Mouse (Mus musculus) cerebellum, adult 9-11 months (tissue): ENCODE results near the gene Atg7.

Experiments used
- DNase-seq: peaks from one replicate; pipeline ENCODE4 v3.0.0; 2022

The Atg7 gene

DNA sequence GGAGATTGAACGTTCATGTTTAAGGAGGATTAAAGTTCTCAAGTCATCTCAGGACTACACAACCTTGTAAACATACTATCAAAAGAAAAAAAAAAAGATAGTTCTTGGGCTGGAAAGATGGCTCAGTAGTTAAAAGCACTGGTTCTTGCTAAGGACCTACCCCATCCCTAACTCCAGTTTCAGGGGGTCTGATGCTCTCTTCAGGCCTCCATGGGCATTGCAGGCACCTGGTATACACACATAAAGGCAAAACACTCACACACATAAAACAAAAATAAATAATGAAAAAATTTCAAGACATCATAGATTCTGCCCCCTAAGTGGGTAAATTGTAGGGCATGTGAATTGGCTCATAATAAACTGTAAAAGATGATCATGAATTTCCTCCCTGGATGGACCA, 42.5 kb downstream of the Atg7 start:
- no peak for DNase-seq

DNA sequence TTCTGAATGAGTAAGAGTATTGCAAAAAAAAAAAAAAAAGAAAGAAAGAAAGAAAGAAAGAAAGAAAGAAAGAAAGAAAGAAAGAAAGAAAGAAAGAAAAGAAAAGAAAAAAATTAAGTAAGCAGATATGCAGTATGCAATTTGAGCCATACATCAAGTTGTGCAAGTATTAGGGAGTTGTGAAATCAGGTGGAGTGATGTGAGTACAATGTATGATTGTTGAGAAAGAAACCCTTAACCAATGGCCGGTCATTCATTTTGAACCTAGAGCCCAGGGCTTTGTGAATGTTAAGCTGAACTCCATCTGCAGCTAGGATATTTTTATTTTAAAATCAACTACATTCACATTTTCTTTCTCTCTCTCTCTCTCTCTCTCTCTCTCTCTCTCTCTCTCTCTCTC, 44.1 kb downstream of the Atg7 start:
- no peak for DNase-seq

DNA sequence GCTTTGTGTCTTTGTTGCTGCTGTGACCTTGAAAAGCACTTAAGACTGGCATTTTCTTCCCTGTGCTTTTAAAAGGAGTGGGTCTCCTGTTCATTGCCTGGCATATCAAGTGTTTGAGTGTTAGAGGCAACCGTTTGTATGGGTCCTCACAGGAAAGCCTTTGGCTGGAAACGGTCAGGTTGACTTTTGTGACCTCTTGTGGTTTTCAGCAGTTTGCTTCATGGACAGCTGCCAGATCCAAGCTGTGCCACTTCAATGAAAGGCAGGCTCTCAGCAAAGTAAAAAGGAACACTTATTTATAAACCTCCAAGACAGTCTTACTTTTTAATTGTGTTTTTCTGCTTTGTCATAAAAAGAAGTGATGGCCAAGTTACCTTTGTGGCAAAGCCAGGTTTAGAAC, 47.8 kb downstream of the Atg7 start:
- no peak for DNase-seq

DNA sequence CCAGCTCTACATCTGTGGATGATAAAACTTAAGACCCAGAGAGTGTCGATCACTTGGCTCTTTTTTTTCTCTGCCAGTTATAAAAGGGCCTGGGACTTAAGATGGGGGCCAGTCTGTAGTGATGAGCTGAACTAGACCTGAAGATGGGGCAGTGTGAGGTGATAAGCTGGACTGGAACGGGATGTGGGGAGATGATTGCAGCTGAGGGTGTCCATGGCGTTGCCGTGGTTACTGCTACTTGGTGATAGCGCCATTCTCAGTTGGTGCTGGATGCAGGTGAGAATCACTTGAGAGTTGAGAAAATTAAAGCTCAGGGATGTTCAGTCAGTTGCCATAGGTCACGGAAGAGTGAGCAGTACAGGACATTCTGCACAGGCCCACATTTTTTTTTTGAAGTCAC, 48.6 kb downstream of the Atg7 start:
- DNase-seq, result no peak

DNA sequence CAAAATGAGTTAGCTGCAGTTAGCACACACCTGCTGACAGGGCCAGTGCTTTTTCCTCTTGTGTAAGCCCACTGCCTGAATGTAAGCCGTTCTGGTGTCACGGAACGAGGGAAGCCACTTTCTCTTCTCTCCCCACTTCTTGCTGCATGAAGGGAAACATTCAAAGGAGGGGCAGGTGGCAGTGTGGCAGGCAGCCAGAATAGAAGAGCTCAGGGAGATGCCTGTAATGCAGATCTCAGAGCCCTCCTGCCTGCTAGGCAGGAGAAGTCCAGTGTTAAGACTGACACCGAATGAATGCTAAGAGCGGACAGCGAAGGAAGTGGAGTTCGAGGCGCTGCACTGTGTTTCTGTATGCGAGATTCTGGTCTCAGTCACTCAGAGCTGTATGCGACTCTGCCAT, 49.8 kb downstream of the Atg7 start:
- DNase-seq, result no peak

GRCm38 (mm10) chr6:114697646-114698490, 55.0 kb downstream of the Atg7 start:
- peak; percentile 38 for DNase-seq

DNA sequence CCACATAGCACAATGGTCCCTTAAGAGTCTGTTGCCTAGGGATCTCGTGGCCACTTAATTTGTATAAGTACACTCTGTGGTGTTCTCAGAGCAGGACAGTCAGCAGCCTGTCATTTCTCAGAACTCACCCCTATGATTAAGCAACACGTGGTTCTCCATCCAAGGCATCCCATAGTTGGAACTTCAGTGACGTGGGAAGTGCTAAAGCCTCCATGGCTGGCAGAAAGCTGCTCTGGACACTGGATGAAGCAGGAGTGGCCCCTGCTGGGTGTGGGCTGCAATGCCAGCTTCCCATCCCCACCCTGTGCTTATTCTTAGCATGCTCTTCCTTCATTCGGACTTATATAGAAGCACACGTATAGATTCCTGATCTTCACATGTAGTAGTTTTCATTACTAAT, 55.7 kb downstream of the Atg7 start:
- no peak for DNase-seq

- DNase-seq, result no peak
Observed at GRCm38 (mm10) chr6:114700704-114701103, 57.8 kb downstream of the Atg7 start.

DNA sequence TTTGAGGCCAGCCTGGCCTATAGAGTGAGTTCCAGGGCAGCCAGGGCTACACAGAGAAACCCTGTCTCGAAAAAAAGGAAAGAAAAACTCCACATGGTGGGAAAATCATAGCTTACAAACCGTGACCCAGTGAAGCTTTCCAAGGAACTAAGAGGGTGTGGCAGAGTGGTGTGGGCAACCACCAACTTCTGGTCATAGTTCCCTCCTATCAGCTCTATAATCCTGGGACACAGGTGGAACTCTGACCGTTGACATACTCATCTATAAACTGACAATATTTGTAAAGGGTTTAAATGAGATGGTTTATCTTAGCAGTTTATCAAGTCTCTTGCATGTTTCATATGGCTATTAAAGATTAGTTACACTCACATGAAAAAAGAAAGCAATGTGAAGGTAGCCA, 64.1 kb downstream of the Atg7 start:
- DNase-seq, result no peak

- DNase-seq, result no peak
Observed at GRCm38 (mm10) chr6:114712242-114713050, 69.5 kb downstream of the Atg7 start.

- no peak for DNase-seq
Observed at GRCm38 (mm10) chr6:114713538-114713937, 70.6 kb downstream of the Atg7 start.

GRCm38 (mm10) chr6:114714654-114715053, 71.8 kb downstream of the Atg7 start:
- no peak for DNase-seq

DNA sequence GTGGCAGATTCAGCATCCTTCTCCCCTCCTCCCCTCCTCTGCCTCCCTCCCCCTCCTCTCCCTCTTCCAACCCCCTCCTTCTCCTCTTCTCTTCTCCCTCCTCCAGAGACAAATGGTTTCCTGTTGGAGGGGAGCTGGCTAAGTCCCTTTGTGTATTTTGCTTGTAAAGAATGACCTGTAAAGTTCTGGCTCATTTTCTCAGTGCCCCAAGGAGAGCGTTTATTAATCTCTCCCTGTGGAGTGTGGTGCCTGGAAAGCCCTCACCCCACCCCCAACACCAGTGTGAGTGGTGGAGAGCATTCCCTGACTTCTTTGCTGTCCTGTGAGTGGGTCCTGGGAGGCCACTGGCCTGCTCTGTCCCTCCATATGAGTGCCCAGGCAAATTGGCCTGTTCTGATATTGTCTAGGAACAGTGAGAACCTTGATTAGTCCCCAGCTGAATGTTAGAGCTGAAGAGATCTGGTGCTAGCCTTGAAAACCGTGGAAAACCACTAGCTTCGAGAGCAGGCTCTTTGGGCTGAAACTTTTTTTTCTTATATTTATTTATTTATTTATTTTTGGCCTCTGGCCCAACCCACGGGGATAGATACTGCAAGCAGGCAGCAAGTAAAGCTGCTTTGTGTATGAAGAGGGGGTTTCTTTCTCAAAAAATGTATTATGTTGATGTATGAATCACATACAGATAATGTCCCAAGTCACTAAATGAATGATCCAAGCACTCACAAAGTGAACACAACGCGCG, 72.6 kb downstream of the Atg7 start:
- DNase-seq, result no peak

DNA sequence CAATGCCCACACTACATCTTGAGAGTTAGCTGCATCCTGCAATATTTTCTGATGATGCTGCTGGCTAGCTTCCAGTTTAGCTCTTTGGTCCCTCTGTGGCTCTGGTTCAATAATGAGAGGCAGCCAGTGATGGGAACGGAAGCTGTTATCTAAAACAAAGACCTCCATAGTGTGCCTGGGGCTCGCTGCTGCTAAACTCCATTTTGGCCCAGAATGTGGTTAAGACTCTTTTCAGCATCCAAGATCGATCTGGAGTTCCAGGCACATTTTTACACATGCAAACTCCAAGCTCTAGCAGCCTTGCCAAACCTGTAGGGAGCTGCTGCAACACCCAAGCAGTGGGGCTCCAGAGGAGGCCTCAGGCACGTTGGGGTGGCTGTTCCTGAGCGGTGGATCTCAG, 76.2 kb downstream of the Atg7 start:
- no peak for DNase-seq

DNA sequence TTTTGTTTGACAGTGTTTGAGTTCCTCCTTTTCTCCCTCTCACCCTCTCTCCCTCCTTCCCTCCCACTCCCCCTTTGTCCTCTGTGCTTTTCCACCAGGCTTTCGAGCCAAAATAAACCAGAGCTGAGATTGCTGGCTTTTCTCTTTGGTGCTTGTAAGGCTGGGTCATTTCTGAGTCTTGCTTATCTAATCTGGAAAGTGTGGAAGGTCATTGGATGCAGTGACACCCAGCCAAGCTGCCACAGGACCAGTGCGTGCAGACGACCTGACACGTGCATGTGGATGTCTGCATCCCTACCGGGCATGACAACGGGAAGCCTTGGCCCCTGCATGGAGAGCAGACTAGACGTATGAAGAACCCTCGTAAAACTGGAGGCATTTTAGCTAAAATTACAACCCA, 76.8 kb downstream of the Atg7 start:
- DNase-seq, result no peak

GRCm38 (mm10) chr6:114722046-114722445, 79.1 kb downstream of the Atg7 start:
- no peak for DNase-seq

GRCm38 (mm10) chr6:114723925-114724324, 81.0 kb downstream of the Atg7 start:
- no peak for DNase-seq

DNA sequence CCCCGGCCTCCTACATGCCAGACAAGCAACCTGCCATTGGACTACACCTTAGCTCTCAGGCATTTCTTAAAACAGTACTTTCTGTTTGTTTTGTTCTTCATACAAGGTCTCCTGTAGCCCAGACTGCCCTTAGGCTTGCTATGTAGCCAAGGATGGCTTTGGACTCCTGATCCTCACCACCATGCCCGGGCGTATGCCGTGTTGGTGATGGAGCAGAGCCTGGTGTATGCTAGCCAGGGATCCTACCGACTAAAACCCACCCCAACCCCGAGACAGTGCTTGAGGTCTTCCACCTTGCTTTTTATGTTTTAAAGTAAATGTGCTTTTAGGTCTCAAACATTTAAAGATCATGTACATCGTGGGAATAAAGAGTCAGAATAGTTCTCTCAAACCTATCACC, 81.5 kb downstream of the Atg7 start:
- no peak for DNase-seq

GRCm38 (mm10) chr6:114725147-114725575, 82.3 kb downstream of the Atg7 start:
- no peak for DNase-seq

DNA sequence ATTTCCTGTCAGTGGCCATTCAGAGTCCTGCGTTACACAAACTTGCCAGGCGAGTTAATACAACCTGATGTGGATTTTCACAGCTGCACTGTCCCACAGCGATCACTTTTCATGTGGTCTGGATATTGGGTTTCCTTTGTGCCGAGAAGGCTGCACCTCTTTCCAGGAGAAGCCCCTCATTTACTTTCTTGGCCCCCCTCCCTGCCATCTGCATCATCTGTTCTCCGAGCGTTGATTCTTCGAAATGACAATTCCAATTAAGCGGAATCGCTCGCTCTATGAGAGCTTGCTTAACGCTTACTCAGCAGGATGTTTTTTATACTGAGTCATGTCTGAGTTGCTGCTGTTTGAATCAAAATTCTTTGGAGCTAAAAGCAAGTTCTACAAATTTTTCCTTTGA, 83.8 kb downstream of the Atg7 start:
- DNase-seq, result no peak

DNA sequence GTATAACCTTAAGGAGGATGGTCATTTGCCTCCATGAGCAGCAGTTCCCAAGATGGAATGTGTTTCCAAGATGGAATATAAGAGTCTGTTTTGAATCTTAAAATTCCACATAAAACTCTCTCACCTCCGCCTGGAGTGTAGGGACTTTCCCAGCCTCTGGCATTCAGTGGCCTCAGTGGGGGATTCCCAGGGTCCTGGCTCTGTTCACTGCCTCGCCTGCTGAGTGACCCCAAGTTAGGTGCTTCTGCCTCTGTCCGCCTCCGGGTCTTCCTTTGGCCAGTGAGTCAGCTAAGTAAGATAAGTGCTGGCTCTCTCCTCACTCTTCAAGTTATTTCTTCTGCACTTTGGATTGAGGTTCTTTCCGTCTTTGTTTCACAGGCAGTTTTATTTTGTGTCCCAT, 90.3 kb downstream of the Atg7 start:
- no peak for DNase-seq

DNA sequence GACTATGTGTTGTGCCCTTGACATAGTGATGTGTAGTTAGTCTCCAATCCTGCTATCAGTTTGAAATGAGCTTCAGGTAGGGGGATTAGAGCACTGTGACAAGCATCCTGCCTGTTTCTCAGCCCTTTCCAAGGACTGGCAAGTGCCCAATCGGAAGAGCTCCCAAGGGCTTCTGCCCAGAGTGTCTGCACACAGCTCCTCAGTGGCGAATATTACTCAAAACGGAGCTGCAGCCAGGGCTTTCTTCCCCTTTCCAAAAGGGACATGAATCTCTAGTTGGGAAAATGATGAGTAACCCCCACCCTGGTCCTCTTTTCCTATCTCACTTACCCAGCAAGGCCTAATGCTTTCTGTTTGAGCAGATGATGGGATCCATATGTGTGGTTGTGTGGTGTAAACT, 90.8 kb downstream of the Atg7 start:
- no peak for DNase-seq

GRCm38 (mm10) chr6:114735054-114735453, 92.2 kb downstream of the Atg7 start:
- no peak for DNase-seq

DNA sequence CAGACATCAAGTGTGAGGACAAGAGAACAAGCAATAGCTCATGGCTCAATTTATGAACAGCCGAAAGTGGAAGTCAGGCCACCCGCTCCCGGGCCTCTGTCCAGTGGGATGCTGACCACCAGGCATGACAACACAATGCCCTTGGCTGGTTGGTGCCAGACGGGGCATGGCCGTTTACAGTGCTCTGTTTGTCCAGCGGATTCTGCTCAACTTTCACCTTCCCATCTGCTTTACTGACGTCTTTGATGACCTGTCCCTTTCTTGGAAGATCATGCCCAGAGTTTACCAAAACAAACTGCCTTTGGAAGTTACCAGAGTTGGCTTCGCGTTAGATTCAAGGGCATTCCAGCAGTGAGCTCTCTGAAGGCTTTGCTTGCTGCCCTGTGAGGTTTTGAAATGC, 93.5 kb downstream of the Atg7 start:
- no peak for DNase-seq
